Comparison of ENCODE assay signal across 20 mouse cellular contexts in genomic region chr3:82541449-82541848, GRCm38 (mm10). TPM values are rescaled to one million over a fixed set of nuclear protein-coding genes. Genes with fewer than 3 reads are reported as not detected.
"Had no signal": no experiment of that assay in that cellular context is flagged by ENCODE, and none has a peak within 500 bp of the region (broad histone marks: within the 10 kb centered on the region; RNA-seq: fewer than 3 reads in every experiment).

No protein-coding gene starts in this region.

- H3K4me3 ChIP-seq: neural tube, embryonic 13.5 days; neural tube, embryonic 15.5 days; stomach, embryonic 15.5 days had no signal

- DNase-seq: retina, postnatal 1 day; right cerebral cortex, adult 18-20 months; right cerebral cortex, postnatal 14 days; right cerebral cortex, postnatal 25 days; right cerebral cortex, postnatal 4 days; spleen, adult 18-20 months; thymus, adult 18-20 months; thymus, adult 2 months; thymus, postnatal 14 days; thymus, postnatal 25 days; thymus, postnatal 36 days; thymus, postnatal 4 days had no signal

- H3K27ac ChIP-seq: neural tube, embryonic 13.5 days; neural tube, embryonic 15.5 days; stomach, embryonic 15.5 days; stomach, postnatal 0 days had no signal

- H3K27me3 ChIP-seq: neural tube, embryonic 15.5 days; stomach, embryonic 15.5 days had no signal

RNA-seq across cellular contexts. Expression of gene Npy2r, which starts 6.4 kb away (rescaled TPM):
- total RNA-seq: neutrophil, adult 5-6 weeks had no signal
- polyA plus RNA-seq: spleen, adult 2 months; testis, adult 2 months; thymus, adult 2 months; thymus, postnatal 0 days had no signal
